Mouse (Mus musculus): Measurements from ENCODE around the gene Klhl30.

The Klhl30 gene

GRCm38 (mm10) chr1:91350841-91351240 lies at the start of gene Klhl30:
Gene Klhl30, plus strand, starts transcription at chr1:91351016.
- DNase-seq (ENCODE audit: low read depth, low spot score) = no peak

- DNase-seq (ENCODE audit: low read depth, low spot score) = no peak
These were observed 49.5 kb upstream of the Klhl30 start for GRCm38 (mm10) chr1:91301206-91301920.

- DNase-seq (ENCODE audit: low read depth, low spot score) = no peak
These were observed 48.8 kb upstream of the Klhl30 start for GRCm38 (mm10) chr1:91302021-91302420.

- DNase-seq (ENCODE audit: low read depth, low spot score) = no peak
These were observed 46.2 kb upstream of the Klhl30 start for GRCm38 (mm10) chr1:91304621-91305020.

GRCm38 (mm10) chr1:91309366-91310085 lies 41.3 kb upstream of the Klhl30 start:
- DNase-seq (ENCODE audit: low read depth, low spot score) = no peak

DNA sequence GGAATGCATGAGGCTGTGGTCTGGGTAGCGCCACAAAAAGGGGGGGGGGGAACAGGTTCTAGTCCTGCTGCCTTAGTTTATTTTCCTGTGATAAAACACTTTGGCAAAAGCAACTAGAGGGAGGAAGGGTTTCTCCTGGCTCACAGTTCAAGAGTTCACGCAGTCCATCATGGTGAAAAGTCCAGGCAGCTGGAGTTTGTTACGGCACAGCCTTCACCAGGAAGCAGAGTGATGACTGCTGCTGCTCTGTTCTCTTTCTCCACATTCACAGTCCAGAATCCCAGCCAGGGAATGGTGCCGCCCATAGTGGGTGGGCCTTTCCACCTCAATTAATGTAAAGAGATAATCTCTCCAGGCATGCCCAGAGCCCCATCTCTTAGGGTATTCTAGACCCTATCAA lies 38.5 kb upstream of the Klhl30 start:
- no peak for DNase-seq (ENCODE audit: low read depth, low spot score)

GRCm38 (mm10) chr1:91313251-91313650 lies 37.6 kb upstream of the Klhl30 start:
- DNase-seq (ENCODE audit: low read depth, low spot score) = no peak

DNA sequence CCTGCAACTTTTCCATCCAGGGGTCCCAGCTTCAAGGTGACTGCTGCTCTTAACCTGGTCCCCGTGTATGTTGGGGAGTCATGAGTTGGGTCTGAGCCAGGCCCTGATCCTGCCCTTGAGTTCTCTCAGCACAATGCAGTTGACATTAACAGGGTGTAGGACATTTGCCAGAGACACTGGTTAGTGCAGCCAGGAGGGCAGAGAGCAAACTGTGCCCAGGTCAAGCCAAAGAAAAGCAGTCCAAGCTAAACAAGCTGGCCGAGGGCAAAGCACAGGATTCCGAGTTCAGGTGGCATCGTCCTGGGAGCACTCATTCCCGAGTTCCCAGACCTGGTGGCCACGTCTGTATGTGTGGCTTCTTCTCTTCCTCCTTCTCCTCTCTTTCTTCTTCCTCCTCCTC lies 33.2 kb upstream of the Klhl30 start:
- no peak for DNase-seq (ENCODE audit: low read depth, low spot score)

GRCm38 (mm10) chr1:91321760-91322438 lies 28.9 kb upstream of the Klhl30 start, which contains the start of gene Espnl:
Gene Espnl, plus strand, starts transcription at chr1:91322075.
- no peak for DNase-seq (ENCODE audit: low read depth, low spot score)

- no peak for DNase-seq (ENCODE audit: low read depth, low spot score)
These were observed 26.2 kb upstream of the Klhl30 start for GRCm38 (mm10) chr1:91324646-91325045.

GRCm38 (mm10) chr1:91325488-91326042 lies 25.3 kb upstream of the Klhl30 start:
- DNase-seq (ENCODE audit: low read depth, low spot score) = no peak

DNA sequence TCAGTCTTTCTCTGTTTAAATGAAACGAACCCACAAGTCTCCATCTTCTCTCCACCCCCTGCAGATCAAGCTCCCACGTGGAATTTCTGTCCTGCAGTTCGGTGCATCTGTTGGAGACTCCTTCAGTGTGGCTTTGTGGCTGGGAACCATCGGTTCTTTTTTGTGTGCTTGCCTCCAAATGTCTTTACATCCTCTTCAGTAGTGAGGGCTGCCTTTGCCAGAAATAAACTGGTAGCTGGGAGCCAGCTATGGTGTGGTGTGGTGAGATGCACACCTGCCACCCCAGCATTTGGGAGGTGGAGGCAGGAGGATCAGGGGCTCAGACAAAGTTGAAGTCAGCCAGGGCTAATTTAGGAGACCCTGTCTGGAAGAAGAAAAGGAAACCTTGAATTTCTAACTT lies 18.7 kb upstream of the Klhl30 start:
- no peak for DNase-seq (ENCODE audit: low read depth, low spot score)

- no peak for DNase-seq (ENCODE audit: low read depth, low spot score)
These were observed 17.2 kb upstream of the Klhl30 start for GRCm38 (mm10) chr1:91333582-91333981.

GRCm38 (mm10) chr1:91337355-91337754 lies 13.5 kb upstream of the Klhl30 start:
- no peak for DNase-seq (ENCODE audit: low read depth, low spot score)

GRCm38 (mm10) chr1:91344001-91344400 lies 6.8 kb upstream of the Klhl30 start:
- DNase-seq (ENCODE audit: low read depth, low spot score) = no peak

DNA sequence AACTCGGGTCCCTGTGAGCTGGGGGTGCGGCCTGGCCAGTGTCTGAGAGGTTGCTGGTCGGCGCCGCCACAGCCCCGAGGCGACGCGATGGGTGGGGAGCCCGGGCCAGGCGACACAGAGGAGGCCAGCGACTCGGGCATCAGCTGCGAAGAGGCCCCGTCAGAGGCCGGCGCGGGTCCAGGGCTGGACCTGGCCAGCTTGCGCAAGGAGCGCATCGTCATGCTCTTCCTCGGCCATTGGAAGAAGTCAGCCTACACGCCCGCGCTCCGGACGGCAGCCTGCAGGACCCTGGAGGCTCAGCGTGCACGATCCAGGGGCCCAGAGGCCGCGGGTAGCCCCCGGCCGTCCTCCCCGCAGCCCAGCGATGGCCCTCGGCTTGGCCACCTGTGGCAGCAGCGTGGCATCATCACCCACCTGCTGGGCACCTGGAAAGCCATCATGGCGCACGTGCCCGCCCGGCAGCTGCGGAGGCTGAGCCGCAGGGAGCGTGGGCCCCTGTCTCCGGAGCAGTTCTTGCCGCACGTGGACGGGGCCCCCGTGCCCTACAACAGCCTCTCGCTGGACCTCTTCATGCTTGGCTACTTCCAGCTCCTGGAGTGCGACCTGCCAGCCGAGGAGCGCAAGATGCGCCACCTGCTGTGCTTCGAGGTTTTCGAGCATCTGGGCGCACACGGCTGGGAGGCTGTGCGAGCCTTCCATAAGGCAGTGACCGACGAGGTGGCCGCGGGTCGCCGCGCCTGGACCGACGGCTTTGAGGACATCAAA lies 5.7 kb upstream of the Klhl30 start:
- DNase-seq (ENCODE audit: low read depth, low spot score) = no peak

GRCm38 (mm10) chr1:91346892-91347291 lies 3.9 kb upstream of the Klhl30 start:
- no peak for DNase-seq (ENCODE audit: low read depth, low spot score)

DNA sequence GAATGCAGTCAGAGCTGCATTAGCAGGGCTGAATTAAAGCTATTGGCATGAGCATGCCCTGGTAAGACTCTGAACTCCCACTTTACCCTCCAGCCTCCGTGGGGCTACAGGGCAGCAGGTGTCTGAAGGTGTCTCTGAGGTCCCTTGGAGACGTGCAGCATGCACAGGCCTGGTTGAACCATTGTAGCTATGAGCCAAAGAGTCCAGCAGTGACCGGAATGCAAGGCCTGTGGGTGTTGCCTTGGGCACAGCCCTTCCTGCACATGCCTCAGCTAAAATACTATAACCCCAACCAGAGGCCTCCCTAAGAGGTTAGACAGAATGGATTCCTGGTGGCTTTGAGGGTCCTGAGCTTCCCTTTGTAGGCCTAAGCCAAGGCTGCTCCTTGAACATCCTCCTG lies 433 bp downstream of the Klhl30 start:
- no peak for DNase-seq (ENCODE audit: low read depth, low spot score)

DNA sequence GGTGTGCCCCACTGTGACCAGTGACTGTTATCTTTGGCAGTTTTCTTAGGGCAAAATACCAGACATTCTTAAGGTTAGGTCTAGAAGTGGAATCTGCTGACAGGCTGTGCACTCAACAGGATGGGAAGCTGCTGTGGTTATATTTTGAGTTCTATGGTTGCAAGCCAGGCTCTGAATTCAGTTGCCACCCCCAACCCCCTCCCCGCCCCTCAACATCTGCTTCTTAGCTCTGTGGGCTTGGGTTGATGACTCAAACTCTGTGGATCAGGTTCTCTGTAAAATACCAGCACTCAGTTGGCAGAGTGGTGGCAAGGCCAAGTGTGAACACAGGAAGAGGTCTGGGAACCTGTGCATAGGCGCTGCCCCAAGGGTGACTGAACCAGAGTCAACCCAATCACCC lies 1.5 kb downstream of the Klhl30 start:
- DNase-seq (ENCODE audit: low read depth, low spot score) = no peak

DNA sequence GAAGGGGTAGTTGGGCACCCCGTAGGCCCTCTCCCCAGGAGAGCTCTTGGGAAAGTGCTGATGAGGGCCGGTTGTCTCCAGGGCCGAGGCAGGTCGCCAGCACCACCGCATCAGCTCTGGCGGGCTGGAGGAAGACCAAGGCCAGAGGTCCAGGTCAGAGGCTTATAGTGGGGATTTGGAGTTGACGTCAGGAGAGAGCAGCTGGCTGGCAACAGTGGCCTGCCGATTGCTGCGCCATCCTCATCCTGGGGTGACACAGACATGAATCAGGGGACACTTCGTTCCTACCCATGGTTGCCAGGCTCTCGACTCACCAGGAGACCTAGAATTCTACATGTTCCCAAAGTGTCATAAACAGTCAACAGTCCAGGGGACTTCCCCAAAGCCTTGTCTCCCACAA lies 5.3 kb downstream of the Klhl30 start:
- no peak for DNase-seq (ENCODE audit: low read depth, low spot score)

- DNase-seq (ENCODE audit: low read depth, low spot score) = no peak
These were observed 11.3 kb downstream of the Klhl30 start for GRCm38 (mm10) chr1:91362113-91362512.
